Mouse (Mus musculus): ENCODE measurements around the gene Cpsf4.

Cpsf4 gene

GRCm38 (mm10) chr5:145189416-145189815 lies 22.4 kb downstream of the Cpsf4 start:
- DNase-seq: no peak

- no peak for DNase-seq
Observed at GRCm38 (mm10) chr5:145190373-145190772, 23.4 kb downstream of the Cpsf4 start.

DNA sequence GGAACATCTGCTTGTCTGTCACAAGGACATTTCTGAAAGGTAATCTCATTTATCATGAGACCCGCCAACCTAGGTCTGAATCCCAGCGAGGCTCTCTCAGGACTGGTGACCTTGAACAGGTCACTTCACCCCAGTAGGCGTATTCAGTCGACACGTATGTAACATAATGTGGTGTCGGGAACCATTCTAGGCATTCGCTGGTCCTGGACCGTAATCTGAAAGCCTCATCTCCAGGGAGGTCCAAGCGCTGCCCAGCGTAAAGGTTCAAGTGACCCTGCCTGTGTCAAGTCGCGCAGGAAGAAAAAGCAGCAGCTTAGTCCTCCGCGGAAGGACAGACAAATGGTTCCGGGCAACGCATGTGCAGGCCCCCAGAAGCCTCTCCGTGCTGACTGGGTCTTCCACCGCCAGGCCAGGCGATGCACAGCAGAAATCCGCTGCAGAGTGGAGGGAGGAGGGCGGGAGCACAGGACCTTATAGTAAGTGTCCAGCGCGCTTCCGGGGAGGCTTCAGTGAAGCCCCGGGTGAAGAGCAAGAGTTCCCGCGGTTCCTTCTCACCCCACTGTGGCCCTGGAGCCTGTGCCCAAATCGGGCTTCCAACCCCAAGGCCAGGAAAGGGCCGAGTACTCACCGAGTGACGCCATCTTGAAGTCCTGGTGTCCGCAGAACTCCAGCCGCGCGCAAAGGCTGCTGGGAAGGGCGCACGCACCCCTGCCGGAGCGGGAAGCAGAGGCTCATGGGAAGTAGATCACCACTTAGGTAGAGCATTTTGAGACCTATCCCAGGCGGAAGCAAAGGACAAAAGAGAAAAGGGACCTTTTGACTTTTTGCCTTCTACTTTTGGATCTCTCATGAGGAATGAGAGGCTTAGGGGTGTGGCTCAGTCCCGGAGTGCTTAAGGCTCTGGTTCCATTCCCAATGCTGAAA lies 24.1 kb downstream of the Cpsf4 start:
- peak; percentile 95 for DNase-seq

GRCm38 (mm10) chr5:145191962-145192361 lies 24.9 kb downstream of the Cpsf4 start, which contains the start of gene Atp5j2:
Gene Atp5j2, minus strand, starts transcription at chr5:145192062.
- DNase-seq: no peak

GRCm38 (mm10) chr5:145200387-145200786 lies 33.4 kb downstream of the Cpsf4 start:
- no peak for DNase-seq

DNA sequence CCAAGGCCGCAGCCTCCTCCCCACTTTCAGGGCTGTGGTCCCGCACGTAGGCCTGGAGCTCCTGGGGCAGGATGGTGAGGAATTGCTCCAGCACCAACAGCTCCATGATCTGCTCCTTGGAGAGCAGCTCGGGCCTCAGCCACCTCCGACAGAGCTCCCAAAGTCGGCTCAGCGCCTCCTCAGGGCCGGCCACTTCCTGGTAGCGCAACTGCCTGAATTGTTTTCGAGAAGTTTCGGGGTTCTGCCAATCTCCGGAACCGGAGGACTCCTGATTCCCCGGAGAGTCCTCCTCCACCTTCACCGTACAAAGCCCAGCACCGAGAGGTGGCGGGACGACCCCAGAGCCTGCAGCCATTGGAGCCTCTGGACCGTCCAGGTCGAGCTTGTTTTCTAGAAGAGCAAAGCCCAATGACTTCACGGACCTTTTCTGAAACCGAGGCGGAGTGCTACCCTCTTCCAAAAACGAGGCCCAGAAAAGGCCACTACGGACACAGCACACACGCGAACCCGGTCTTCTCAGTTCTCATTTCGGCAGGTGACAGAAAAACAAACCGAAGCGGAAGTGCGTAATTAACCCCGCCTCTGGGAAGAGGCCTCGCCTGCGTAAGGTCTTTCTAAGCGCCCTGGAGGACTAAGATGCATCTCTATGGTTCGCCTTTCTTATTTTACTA lies 34.4 kb downstream of the Cpsf4 start, which contains the start of gene Zkscan14:
Gene Zkscan14 (minus strand): TSS at position 548 of the 671 bp plus-strand sequence.
- peak; percentile 88 for DNase-seq

GRCm38 (mm10) chr5:145202446-145202845 lies 35.4 kb downstream of the Cpsf4 start:
- DNase-seq: no peak

DNA sequence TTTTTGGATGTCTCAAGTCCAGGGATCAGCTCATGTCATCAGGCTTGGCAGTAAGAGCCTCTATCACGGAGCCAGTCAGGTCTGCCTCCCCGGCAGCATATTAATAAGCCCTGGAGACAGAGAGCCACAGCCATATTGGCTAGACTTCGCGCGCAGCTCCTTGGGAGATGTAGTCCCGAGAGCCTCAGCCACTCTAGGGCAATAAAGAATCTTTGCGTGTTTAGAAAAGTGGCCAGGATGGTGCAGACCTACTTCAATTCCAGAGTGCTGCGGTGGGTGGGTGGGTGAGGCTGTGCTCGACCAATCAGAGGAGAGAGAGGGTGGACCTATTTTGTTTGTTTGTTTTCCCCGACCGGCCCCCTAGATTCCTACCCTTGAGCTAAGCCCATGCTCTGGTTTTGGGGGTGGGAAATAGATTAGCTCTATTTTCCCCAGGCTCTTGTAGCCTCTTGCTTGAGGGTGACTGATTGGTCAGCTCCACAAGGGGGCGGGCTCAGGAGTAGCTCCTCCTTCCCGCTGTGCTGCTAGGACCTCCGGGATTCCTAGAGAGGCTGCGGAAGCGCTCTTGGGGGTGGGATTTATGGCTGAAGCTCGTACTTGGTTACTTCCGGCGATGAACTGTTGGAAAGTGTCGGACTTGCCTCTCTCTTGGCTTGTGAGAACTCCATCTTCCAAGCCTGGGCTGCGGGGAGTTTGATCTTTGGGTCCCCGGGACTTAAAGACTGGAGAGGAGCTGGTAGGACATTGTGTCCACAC lies 37.1 kb downstream of the Cpsf4 start, which contains the start of gene Zkscan5:
Gene Zkscan5 (plus strand): TSS at position 627 of the 756 bp plus-strand sequence.
- peak; percentile 99 for DNase-seq

- DNase-seq: peak; percentile 41
Observed at GRCm38 (mm10) chr5:145205041-145205440, 38.0 kb downstream of the Cpsf4 start.

- DNase-seq: no peak
Observed at GRCm38 (mm10) chr5:145207385-145207784, 40.4 kb downstream of the Cpsf4 start.

DNA sequence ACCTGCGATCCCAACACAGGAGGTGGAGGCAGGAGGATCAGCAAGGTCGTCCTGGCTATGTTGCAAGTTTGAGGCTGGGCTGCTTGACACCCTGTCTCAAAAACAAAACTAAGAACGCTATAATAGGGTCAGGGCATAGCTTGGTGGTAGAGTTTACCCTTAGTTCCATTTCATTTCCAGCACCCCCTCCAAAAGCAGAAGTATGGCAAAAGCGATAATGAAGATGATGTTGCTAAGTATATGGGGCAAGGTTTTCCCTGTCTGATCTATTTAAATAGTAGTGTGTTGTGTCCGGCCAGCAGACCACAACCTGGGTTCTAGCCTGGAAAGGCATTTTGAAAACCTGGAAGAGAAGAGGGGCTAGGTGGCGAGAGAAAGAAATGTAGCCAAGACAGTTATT lies 40.9 kb downstream of the Cpsf4 start:
- DNase-seq: no peak

GRCm38 (mm10) chr5:145208391-145208790 lies 41.4 kb downstream of the Cpsf4 start:
- peak; percentile 11 for DNase-seq

GRCm38 (mm10) chr5:145211340-145211739 lies 44.3 kb downstream of the Cpsf4 start:
- no peak for DNase-seq

DNA sequence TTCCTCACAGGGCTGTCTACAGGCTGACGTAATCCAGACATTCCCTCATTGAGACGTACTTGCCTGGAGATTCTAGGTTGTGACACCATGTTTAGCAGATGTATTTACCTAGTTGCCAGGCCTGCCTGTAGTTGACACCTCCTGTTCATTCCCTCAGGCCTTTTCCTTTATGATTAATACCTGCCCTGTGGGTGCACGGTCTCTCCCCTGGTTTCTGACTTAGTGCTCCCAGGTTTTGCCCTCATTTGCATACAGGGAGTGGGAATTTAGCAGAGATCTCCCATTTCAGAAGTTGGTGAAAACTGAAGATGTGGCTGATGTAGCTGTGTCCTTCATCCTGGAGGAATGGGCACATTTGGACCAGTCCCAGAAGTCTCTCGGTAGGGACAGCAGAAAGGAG lies 45.2 kb downstream of the Cpsf4 start:
- DNase-seq: no peak

GRCm38 (mm10) chr5:145213505-145213904 lies 46.5 kb downstream of the Cpsf4 start:
- DNase-seq: no peak

GRCm38 (mm10) chr5:145214679-145215078 lies 47.7 kb downstream of the Cpsf4 start:
- peak; percentile 31 for DNase-seq

- no peak for DNase-seq
Observed at GRCm38 (mm10) chr5:145217746-145218145, 50.7 kb downstream of the Cpsf4 start.

DNA sequence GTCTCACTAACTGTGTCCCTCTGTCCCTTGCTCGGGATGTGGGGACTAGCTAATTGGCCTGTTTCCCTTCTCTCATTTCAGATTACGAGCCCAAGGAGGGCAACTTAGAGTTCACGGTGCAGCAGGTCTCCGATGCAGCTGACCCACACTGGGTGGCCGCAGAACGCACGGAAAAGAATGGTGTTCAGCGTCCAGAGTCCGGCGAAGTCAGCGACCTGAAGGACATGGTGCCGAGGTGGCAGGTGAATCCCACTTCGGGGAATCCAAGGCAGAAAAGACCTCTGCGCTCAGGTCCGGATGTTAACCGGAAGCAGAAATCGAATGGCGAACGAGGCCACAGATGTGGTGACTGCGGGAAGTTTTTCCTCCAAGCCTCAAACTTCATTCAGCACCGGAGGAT lies 51.2 kb downstream of the Cpsf4 start:
- DNase-seq: no peak

DNA sequence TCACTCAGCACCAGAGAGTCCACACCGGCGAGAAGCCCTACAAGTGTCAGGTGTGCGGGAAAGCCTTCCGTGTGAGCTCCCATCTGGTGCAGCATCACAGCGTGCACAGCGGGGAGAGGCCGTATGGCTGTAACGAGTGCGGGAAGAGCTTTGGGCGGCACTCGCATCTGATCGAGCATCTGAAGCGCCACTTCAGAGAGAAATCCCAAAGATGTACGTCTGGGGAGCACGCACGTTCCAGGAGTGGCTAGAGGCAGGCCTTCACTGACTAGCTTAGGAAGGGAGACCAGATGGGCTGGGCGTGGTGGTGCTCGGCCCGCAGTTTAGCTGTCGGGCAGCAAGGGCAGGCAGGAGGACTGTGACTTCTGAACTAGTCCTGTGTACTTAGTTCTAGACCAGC lies 51.7 kb downstream of the Cpsf4 start:
- no peak for DNase-seq

- DNase-seq: no peak
Observed at GRCm38 (mm10) chr5:145219981-145220380, 53.0 kb downstream of the Cpsf4 start.

GRCm38 (mm10) chr5:145222840-145223239 lies 55.8 kb downstream of the Cpsf4 start:
- DNase-seq: no peak

DNA sequence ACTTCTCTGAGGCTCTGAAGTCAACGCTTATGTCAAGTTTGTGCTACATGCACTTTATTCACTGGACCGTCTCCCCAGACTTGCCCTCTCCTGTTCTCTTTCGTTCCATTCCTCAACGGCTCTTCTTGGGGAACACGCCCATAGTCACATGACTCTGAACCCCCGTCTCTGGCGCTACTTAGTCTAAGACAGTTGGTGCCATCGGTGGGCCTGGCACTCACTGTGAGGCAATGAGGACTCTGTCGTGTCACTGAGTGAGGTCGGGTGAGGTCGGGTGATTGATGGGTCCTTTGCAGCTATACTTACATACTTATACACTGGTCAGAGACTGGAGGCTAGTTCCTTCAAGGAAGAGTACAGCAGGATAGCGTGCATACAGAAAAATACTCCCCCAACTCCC lies 56.4 kb downstream of the Cpsf4 start:
- no peak for DNase-seq

DNA sequence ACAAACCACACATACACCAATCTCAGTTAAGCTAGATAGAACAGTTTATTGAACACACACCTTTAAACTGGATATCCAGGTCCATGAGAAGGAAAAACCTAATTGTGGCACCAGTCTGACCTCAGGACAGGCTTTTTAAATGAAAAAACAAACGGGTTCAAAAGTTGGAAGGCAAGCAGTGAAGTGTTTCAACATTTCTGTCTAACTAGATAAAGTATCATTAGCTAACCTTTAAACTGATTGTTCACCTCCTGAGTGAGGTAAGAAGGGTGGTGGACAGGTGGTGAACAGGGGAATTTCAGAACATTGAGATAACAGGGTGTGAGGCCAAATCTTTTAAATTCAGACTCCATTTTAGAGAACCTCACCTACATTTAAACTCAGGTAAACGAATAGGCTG lies 59.4 kb downstream of the Cpsf4 start:
- no peak for DNase-seq
